Mouse (Mus musculus) thymus, adult 2 months (tissue): ENCODE measurements at regions not wholly inside any gene's neighbourhood (a gene's known extent, or its start where the extent isn't known, plus 50 kb on each side); places are given as distances from the start of the nearest gene placed in this dataset.

Experiments used
- DNase-seq: peaks from one replicate; pipeline ENCODE4 v3.0.0; 2021
- H3K27ac ChIP-seq: fragments of 200-500 bp; 2 replicates; pipeline ENCODE4 v1.5.1; 2012; ENCODE audit warnings: low read length, control low read depth; ENCODE audit not compliant: control insufficient read depth, insufficient read depth
- H3K27me3 ChIP-seq: fragments of 200-500 bp; 2 replicates; pipeline ENCODE4 v1.6.1; 2012; ENCODE audit warnings: mild to moderate bottlenecking, low read length, moderate library complexity, mixed read lengths; ENCODE audit not compliant: control insufficient read depth, insufficient read depth
- H3K36me3 ChIP-seq: fragments of 200-500 bp; 2 replicates; pipeline ENCODE4 v1.6.1; 2012; ENCODE audit warnings: mild to moderate bottlenecking, low read length, moderate library complexity; ENCODE audit not compliant: control insufficient read depth, insufficient read depth
- H3K4me1 ChIP-seq: fragments of 200-500 bp; replicated peaks from 2 replicates; pipeline ENCODE4 v1.6.1; 2012; ENCODE audit warnings: low read length; ENCODE audit not compliant: control insufficient read depth, insufficient read depth
- H3K4me3 ChIP-seq: fragments of 200-500 bp; 2 replicates; pipeline ENCODE4 v1.5.1; 2012; ENCODE audit warnings: mild to moderate bottlenecking, low read length, control low read depth, moderate library complexity; ENCODE audit not compliant: control insufficient read depth, insufficient read depth
- CTCF ChIP-seq: fragments of 200-500 bp; IDR thresholded peaks from 2 replicates; pipeline ENCODE4 v1.5.1; 2012; ENCODE audit warnings: mild to moderate bottlenecking, control low read depth, low read length, moderate library complexity, borderline replicate concordance; ENCODE audit not compliant: control insufficient read depth, poor library complexity, insufficient read depth; ENCODE audit errors: extremely low read depth
- POLR2A ChIP-seq: fragments of 200-500 bp; IDR thresholded peaks from 2 replicates; pipeline ENCODE4 v1.6.1; 2012; ENCODE audit warnings: mild to moderate bottlenecking, low read length, control low read depth, moderate library complexity; ENCODE audit not compliant: control insufficient read depth, poor library complexity, insufficient read depth; ENCODE audit errors: extremely low read depth
- WGBS: fragments of 180-500 bp; shearing (Covaris S2); methylation state at CpG from one replicate; pipeline ENCODE4 v1.1.7; 2018; 5-methylcytosine and 5-hydroxymethylcytosine counted together

DNA sequence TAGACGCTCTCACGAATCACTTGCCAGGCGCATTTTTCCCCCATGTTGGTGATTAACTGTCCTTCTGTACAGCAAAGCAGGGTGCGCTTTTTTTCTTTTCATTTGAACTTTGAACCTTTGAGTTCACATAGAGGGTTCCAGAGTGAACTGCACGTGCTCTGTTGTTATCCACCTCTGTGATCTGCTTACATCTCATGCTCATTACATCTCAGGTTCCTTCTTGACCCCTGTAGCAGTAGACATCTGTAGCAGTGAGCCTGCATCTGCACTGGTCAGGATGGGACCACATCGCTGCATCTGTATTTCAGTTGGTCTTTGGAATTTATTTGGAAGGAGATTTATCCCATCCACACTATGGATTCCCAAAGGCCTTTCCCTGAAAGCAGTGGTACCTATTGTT is 269.6 kb downstream of the Gm11146 start:
- H3K27ac ChIP-seq: no peak overlapping the region
- DNase-seq: no peak
- 97% methylated on average over 6 of the region's 6 CpGs for WGBS
- H3K36me3 ChIP-seq: no peaks in the 10 kb centered on the region
- H3K4me3 ChIP-seq: no peak overlapping the region
- no peaks in the 10 kb centered on the region for H3K27me3 ChIP-seq
- no peaks in the 10 kb centered on the region; the same call in 1 of the 2 replicates for H3K4me1 ChIP-seq
- TF ChIP-seq POLR2A: no peak
- TF ChIP-seq CTCF: no peak

DNA sequence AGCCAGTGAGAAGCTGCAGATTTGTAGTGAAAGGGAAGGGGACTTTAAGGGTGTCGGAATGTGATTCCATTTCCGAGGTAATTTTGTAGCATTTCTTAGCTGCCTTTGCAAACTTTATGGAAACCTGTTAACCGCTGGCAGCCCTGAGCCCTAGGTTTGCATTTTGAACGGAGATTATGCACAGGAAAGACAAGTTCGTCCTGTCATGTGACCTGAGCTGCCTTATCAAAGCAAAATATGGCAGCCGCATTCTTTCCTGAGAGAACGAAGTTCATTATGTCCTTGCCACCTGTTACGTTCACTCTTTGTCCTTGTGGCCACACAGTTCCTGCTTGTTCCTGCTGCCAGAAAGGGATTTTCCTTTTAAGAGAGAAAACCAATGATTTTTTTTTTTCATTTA is 270.9 kb downstream of the Gm11146 start:
- no peaks in the 10 kb centered on the region; the same call in 1 of the 2 replicates for H3K4me1 ChIP-seq
- H3K27ac ChIP-seq: no peak overlapping the region
- peak; percentile 40 for DNase-seq
- 15% methylated on average over 8 of the region's 8 CpGs for WGBS
- no peaks in the 10 kb centered on the region for H3K27me3 ChIP-seq
- no peak overlapping the region for H3K4me3 ChIP-seq
- H3K36me3 ChIP-seq: no peaks in the 10 kb centered on the region
- no peak for TF ChIP-seq POLR2A
- no peak for TF ChIP-seq CTCF

DNA sequence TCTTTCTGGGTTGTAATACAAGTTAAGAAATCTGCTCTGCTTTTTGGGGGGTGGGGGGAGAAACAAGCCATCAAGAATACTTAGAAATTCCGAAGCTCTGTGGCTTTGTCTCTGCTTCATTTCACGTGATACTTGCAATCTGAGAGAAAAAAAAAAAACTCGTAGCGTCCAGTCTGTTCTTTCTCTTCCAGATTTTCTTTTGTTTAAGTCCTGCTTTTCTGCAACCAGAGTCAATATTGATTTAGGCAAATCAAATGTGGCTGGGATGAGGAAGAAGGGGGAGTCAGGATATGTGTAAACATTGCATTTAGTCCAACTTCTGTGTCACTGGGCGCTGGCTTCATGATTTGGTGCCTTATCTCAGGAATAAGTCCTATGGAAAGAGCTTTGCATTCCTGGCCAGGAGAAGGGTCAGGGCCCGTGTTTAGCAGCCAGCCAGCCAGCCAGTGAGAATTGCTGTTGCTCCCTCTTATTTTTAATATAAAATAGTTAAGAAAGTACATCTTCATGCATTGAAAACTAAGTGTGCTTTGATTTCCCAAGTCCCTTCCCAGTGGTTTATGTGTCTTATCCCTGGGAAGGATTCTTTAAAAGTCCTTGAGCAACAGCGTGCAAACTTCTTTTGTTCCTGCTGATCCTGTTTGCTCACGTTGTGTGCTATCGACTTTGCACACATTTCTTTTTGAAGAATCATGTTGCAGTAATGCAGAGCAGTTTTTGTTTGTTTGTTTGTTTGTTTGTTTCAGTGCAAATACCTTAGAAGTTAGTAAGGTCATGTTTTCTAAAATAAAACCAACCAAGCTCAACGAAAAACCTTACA is 272.0 kb downstream of the Gm11146 start:
- Histone ChIP-seq H3K4me1 (no peaks in the 10 kb centered on the region; the same call in 1 of the 2 replicates), H3K36me3 (no peaks in the 10 kb centered on the region), H3K4me3 (no peak overlapping the region), H3K27me3 (no peaks in the 10 kb centered on the region), H3K27ac (no peak overlapping the region)
- WGBS: 20% methylated on average over 10 of the region's 10 CpGs
- no peak for DNase-seq
- TF ChIP-seq CTCF: no peak
- no peak for TF ChIP-seq POLR2A

DNA sequence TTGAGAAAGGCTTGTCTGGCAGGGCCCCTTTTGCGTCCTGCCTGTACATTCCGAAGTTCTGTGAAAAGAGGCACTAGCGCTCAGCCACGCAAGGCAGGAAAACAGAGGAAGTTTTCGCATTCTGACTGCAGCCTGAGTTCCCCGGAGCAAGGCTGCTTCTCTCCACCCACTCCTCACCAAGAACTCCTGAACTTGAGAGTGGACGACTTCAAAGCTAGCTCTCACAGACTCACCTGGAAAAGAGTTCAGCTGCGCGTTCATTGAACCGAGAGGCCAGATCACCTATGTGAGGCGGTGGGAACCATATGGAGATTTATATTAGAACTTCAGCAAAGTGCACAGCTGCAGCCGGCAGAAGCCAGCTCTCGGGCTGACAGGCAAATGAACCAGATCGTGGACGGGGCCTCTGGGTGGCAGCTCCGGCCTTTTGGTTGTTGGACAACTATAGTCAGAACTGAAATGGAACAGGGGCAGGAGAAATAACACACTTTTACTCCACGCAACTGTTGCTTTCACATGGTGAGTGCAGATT is 272.7 kb downstream of the Gm11146 start:
- H3K27me3 ChIP-seq: no peaks in the 10 kb centered on the region
- H3K4me1 ChIP-seq: no peaks in the 10 kb centered on the region; the same call in 1 of the 2 replicates
- peak; percentile 31 for DNase-seq
- H3K36me3 ChIP-seq: no peaks in the 10 kb centered on the region
- 5% methylated on average over 17 of the region's 17 CpGs for WGBS
- H3K4me3 ChIP-seq: peak overlapping the region; percentile 22; the same call in 1 of the 2 replicates
- TF ChIP-seq CTCF (no peak), POLR2A (no peak)
- peak overlapping the region; percentile 45; the same call in 1 of the 2 replicates for H3K27ac ChIP-seq

DNA sequence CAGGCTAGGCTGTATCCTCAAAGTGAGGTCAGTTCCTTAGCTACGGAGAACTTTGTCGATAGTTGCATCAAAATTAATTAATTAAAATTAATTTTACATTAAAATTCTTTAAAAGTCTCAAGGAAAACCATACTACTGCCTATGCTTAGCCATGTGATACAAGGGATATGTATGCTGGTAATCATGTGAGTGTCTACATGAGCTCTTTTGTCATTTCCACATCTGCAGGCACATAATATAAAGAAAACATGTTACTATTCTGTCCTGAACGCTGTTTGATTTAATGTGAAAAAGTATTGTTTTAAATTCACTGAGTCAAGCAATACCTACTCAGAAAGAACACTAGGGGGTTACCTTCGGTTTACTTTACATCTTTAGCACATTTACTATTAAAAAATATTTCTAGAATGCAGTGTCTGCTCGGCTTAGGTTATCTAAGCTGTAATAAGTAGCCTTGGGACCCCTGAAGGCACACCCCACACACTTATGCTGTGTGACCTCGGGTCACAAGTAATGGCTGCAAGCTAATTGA is 273.2 kb downstream of the Gm11146 start:
- H3K4me3 ChIP-seq: peak overlapping the region; percentile 22; the same call in 1 of the 2 replicates
- peak overlapping the region; percentile 45; the same call in 1 of the 2 replicates for H3K27ac ChIP-seq

DNA sequence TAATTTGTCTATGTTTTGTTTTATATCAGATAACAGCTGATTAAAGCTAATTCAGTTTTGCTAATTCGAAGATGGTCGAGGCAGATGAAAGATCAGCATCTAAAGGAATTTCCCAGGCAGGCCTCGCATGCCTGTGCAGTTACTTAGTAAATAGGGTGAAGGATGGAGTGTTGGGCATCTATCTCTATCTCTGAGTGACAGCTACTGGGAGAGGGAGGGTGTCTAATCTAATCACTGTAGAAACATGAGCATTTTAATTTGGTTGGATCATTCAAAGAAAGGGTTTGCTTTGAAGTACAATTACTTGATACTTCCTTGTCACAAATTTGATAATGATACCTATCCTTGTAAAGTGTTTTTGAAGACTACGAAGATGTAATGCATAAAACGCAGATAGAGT is 273.8 kb downstream of the Gm11146 start:
- Histone ChIP-seq H3K4me3 (no peak overlapping the region), H3K27me3 (no peaks in the 10 kb centered on the region), H3K4me1 (no peaks in the 10 kb centered on the region; the same call in 1 of the 2 replicates), H3K27ac (no peak overlapping the region), H3K36me3 (no peaks in the 10 kb centered on the region)
- no peak for TF ChIP-seq POLR2A
- TF ChIP-seq CTCF: no peak
- no peak for DNase-seq
- WGBS: 93% methylated on average over 5 of the region's 5 CpGs

More for the DNA sequence above, 273.2 kb downstream of the Gm11146 start:
- Histone ChIP-seq H3K27me3 (no peaks in the 10 kb centered on the region), H3K36me3 (no peaks in the 10 kb centered on the region), H3K4me1 (no peaks in the 10 kb centered on the region; the same call in 1 of the 2 replicates)
- WGBS: 39% methylated on average over 6 of the region's 6 CpGs
- TF ChIP-seq CTCF (no peak), POLR2A (no peak)
- no peak for DNase-seq
